Comparison of ENCODE assay signal across 16 mouse cellular contexts in genomic region chr4:141284486-141284885, GRCm38 (mm10).
"Had no signal": no experiment of that assay in that cellular context is flagged by ENCODE, and none has a peak within 500 bp of the region (broad histone marks: within the 10 kb centered on the region; RNA-seq: fewer than 3 reads in every experiment).

No protein-coding gene starts in this region.

- ATAC-seq: midbrain, embryonic 16.5 days had no signal

- H3K9me3 ChIP-seq: midbrain, embryonic 10.5 days; midbrain, embryonic 12.5 days; neural tube, embryonic 13.5 days; neural tube, embryonic 15.5 days; stomach, embryonic 15.5 days had no signal

- H3K9ac ChIP-seq: midbrain, embryonic 12.5 days; neural tube, embryonic 13.5 days; neural tube, embryonic 15.5 days; stomach, embryonic 15.5 days had no signal

- DNase-seq: lung, adult 18-20 months; lung, postnatal 10 days; lung, postnatal 4 days; right cerebral cortex, adult 18-20 months; right cerebral cortex, postnatal 25 days; right cerebral cortex, postnatal 4 days; thymus, postnatal 14 days; thymus, postnatal 36 days had no signal

- H3K4me3 ChIP-seq: midbrain, embryonic 10.5 days; midbrain, embryonic 12.5 days; myocyte; neural tube, embryonic 13.5 days; neural tube, embryonic 15.5 days; stomach, embryonic 15.5 days had no signal

- H3K27ac ChIP-seq: neural tube, embryonic 13.5 days; neural tube, embryonic 15.5 days; stomach, embryonic 15.5 days; stomach, postnatal 0 days had no signal

- H3K36me3 ChIP-seq: midbrain, embryonic 10.5 days; midbrain, embryonic 12.5 days; neural tube, embryonic 13.5 days; neural tube, embryonic 15.5 days; stomach, embryonic 15.5 days had no signal

- H3K4me2 ChIP-seq: midbrain, embryonic 12.5 days; neural tube, embryonic 13.5 days; neural tube, embryonic 15.5 days; stomach, embryonic 15.5 days had no signal
